Mouse (Mus musculus) lung, postnatal 0 days (tissue): ENCODE measurements around the gene Nr1h2.

Experiments
- CTCF ChIP-seq: IDR thresholded peaks from 2 replicates; pipeline ENCODE4 v1.5.1; 2016; ENCODE audit warnings: antibody characterized with exemption, mild to moderate bottlenecking
- EP300 ChIP-seq: IDR thresholded peaks from 2 replicates; pipeline ENCODE4 v1.6.1; 2016; ENCODE audit warnings: antibody characterized with exemption, mild to moderate bottlenecking, control low read depth

GRCm38 (mm10) chr7:44572213-44572701 is 18.5 kb upstream of the Nr1h2 start, which contains the start of gene Napsa:
- no peak for TF ChIP-seq CTCF
- peak; percentile 89 for TF ChIP-seq EP300
